Mouse (Mus musculus) lung, postnatal 4 days (tissue): ENCODE results near the gene Tmem231.
"Not testable (repeated sequence)": the region's sequence is repeated elsewhere in the genome, so short reads cannot be mapped to it uniquely, and the experiment has no call there.

Experiments
- DNase-seq, 2 experiments: peaks; one replicate each; pipeline ENCODE4 v3.0.0; 2021

Tmem231 gene

GRCm38 (mm10) chr8:111947144-111947543 lies 13.5 kb upstream of the Tmem231 start:
- DNase-seq: no peak

GRCm38 (mm10) chr8:111943544-111943943 lies 9.9 kb upstream of the Tmem231 start:
- DNase-seq: no peak

- DNase-seq: peak; percentile 59 to 61
Measured at GRCm38 (mm10) chr8:111941101-111941454, 7.4 kb upstream of the Tmem231 start.

GRCm38 (mm10) chr8:111940171-111941100 lies 6.8 kb upstream of the Tmem231 start, which contains the start of gene Gabarapl2:
Gene Gabarapl2 (plus strand): TSS chr8:111940703.
- DNase-seq: peak; percentile 97 to 98

GRCm38 (mm10) chr8:111939516-111940142 lies 5.9 kb upstream of the Tmem231 start:
- DNase-seq: peak; percentile 42 to 58

- DNase-seq: not testable (repeated sequence)
Measured at GRCm38 (mm10) chr8:111938076-111938985, 4.7 kb upstream of the Tmem231 start.

- DNase-seq: no peak
Measured at GRCm38 (mm10) chr8:111937184-111937583, 3.5 kb upstream of the Tmem231 start.

- no peak for DNase-seq
Measured at GRCm38 (mm10) chr8:111934201-111934600, 520 bp upstream of the Tmem231 start.

- peak; percentile 76 to 81 for DNase-seq
Measured at GRCm38 (mm10) chr8:111932580-111933336, 923 bp downstream of the Tmem231 start.

- no peak for DNase-seq
Measured at GRCm38 (mm10) chr8:111931721-111932120, 2.0 kb downstream of the Tmem231 start.

- no peak for DNase-seq
Measured at GRCm38 (mm10) chr8:111929648-111930344, 3.9 kb downstream of the Tmem231 start.

GRCm38 (mm10) chr8:111924976-111925375 lies 8.7 kb downstream of the Tmem231 start:
- no peak for DNase-seq

- peak in 1 of 2 experiments; percentile 72 for DNase-seq
Measured at GRCm38 (mm10) chr8:111923383-111923804, 10.3 kb downstream of the Tmem231 start.

- DNase-seq: no peak
Measured at GRCm38 (mm10) chr8:111920971-111921370, 12.7 kb downstream of the Tmem231 start.

- DNase-seq: no peak
Measured at GRCm38 (mm10) chr8:111919663-111920062, 14.0 kb downstream of the Tmem231 start.

- DNase-seq: peak; percentile 5 to 22
Measured at GRCm38 (mm10) chr8:111912860-111913432, 20.7 kb downstream of the Tmem231 start.

- no peak for DNase-seq
Measured at GRCm38 (mm10) chr8:111911572-111911971, 22.1 kb downstream of the Tmem231 start.

- peak in 1 of 2 experiments; percentile 25 for DNase-seq
Measured at GRCm38 (mm10) chr8:111909621-111910450, 23.8 kb downstream of the Tmem231 start, which contains the start of gene Chst5. Gene Chst5 (minus strand): TSS chr8:111910447.

GRCm38 (mm10) chr8:111905500-111906121 lies 28.1 kb downstream of the Tmem231 start:
- no peak for DNase-seq
